Mouse (Mus musculus) erythroblast, embryonic 14.5 days (primary cell): Measurements from ENCODE around the gene Sh3d19.

Source experiments
- GATA1 ChIP-seq: IDR thresholded peaks from 2 replicates; pipeline ENCODE4 v1.6.1; 2012; ENCODE audit warnings: low read length, inconsistent platforms, mixed read lengths
- TAL1 ChIP-seq: IDR thresholded peaks from 3 replicates; pipeline ENCODE4 v1.6.1; 2012; ENCODE audit warnings: low read length, inconsistent platforms, mixed read lengths

- no peak for TF ChIP-seq GATA1
- no peak for TF ChIP-seq TAL1
These were observed 5.4 kb upstream of the Sh3d19 start for GRCm38 (mm10) chr3:85965479-85965878.
